Mouse (Mus musculus): ENCODE measurements at regions not wholly inside any gene's neighbourhood (a gene's known extent, or its start where the extent isn't known, plus 50 kb on each side); places are given as distances from the start of the nearest gene placed in this dataset.

DNA sequence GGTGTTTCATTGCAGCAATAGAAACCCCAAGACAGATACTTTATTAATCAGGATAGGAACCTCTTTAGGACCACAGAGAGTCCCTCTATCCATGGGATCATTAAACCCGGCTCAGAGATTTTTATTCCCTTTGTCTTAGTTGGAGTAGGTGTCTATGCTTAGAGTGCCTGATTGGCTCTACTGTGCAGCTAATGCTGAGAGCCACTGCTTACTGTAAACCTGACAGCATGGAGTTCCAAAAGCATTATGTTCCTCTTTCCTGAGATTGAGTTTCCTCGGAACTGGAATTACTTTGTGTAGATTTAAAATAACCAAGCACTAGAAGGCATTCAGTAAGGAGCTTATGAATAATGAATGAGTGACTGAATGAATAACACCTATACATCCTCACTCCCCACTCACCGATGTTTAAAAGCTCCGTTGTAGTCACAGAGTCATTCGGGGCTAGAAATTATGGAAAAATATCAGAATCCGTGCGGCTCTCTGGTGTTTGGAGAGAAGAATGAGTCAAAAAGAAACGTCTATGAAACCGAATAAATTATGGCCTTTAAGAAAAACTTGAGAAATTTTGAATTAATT lies 200.8 kb downstream of the Gm5426 start:
- H3K27me3 ChIP-seq (ENCODE audit: insufficient read depth, low read length), result no peaks in the 10 kb centered on the region
- H3K36me3 ChIP-seq (replicated peaks), result no peaks in the 10 kb centered on the region
- peaks cover 40% of the 10 kb centered on the region for H3K9me3 ChIP-seq (replicated peaks)
- TF ChIP-seq GATA1 (IDR thresholded peaks at IDR 0.05; ENCODE audit: borderline replicate concordance, low read length), result no peak
- TF ChIP-seq POLR2AphosphoS5 (IDR thresholded peaks at IDR 0.05; ENCODE audit: insufficient replicate concordance, low read depth, low read length), result no peak
- TF ChIP-seq CTCF (IDR thresholded peaks at IDR 0.05; ENCODE audit: low read depth, low read length), result no peak
- TF ChIP-seq TAL1 (conservative IDR thresholded peaks at IDR 0.05; ENCODE audit: low read depth, low read length), result no peak
- TF ChIP-seq GATA2 (IDR thresholded peaks at IDR 0.05; ENCODE audit: borderline replicate concordance, low read depth, low read length), result no peak
- no peaks in the 10 kb centered on the region for H3K4me1 ChIP-seq (ENCODE audit: insufficient read depth, low read depth, low read length)
- H3K4me3 ChIP-seq (ENCODE audit: low read depth, low read length), result no peak overlapping the region
- no peak for DNase-seq (ENCODE audit: low spot score)
- ATAC-seq (ENCODE audit: extremely low read depth, insufficient number of reproducible peaks, low FRiP score, poor library complexity, severe bottlenecking), result no peak

DNA sequence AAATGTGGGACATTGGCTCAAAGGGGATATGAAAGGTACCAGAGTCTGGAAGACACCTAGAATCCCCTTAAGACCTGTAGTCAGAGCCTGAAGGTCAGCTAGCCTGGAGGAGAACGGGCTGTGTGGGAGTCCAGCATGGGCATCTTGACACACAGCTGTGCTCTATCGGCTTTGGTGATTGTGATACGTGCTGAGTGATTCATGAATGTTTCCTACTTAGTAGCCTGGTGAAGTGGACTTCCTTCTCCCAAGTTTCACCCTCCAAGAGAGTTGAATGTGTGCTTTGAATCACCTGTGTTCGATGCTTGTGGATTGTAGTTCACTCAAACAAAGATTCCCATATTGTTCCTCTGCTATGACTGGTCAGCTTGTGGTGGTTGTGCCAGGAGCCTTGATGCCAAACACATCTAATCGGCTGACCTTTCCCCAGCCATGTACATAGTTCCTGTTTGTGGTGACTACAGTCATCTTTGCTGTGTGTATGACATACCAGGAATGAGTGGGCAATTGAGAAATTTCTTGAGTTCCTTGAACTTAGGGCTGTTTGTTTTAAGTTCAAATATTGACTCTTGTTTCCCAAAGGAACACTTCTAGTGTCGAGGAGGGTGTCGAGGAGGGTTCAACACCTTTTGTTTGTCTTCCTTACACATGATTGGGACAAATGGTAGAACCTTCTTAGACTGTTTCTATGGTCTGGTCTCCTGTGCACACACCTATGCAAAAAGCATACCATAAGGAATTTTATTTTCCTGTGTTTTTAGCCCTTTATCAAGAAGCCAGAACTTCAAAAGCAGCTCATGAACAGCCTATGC lies 201.6 kb downstream of the Gm5426 start:
- Histone ChIP-seq H3K4me1 (ENCODE audit: insufficient read depth, low read depth, low read length) (no peaks in the 10 kb centered on the region), H3K36me3 (replicated peaks) (no peaks in the 10 kb centered on the region), H3K4me3 (ENCODE audit: low read depth, low read length) (no peak overlapping the region), H3K27me3 (ENCODE audit: insufficient read depth, low read length) (no peaks in the 10 kb centered on the region), H3K9me3 (replicated peaks) (peaks cover 32% of the 10 kb centered on the region)
- ATAC-seq (ENCODE audit: extremely low read depth, insufficient number of reproducible peaks, low FRiP score, poor library complexity, severe bottlenecking), result no peak
- TF ChIP-seq CTCF (IDR thresholded peaks at IDR 0.05; ENCODE audit: low read depth, low read length), result no peak
- TF ChIP-seq GATA1 (IDR thresholded peaks at IDR 0.05; ENCODE audit: borderline replicate concordance, low read length), result no peak
- no peak for TF ChIP-seq GATA2 (IDR thresholded peaks at IDR 0.05; ENCODE audit: borderline replicate concordance, low read depth, low read length)
- TF ChIP-seq TAL1 (conservative IDR thresholded peaks at IDR 0.05; ENCODE audit: low read depth, low read length), result no peak
- TF ChIP-seq POLR2AphosphoS5 (IDR thresholded peaks at IDR 0.05; ENCODE audit: insufficient replicate concordance, low read depth, low read length), result no peak
- DNase-seq (ENCODE audit: low spot score), result no peak

DNA sequence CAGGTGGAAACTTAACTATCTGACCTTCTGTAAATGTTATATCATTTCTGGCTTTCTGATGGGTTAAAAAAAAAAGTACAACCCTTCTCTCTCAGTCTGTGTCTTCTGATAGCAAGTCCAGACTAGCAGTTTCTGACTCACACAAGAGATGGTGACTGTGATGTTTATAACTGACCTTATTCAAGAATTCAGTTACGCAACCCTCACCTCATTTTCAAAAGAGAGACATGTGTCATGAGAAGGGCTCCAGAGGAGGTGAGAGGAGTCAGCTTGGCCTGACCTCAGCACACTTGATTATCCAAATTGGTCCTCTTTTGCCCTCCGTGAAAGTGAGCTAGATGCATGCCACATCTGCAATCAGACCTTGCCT lies 202.2 kb downstream of the Gm5426 start:
- Histone ChIP-seq H3K36me3 (replicated peaks) (no peaks in the 10 kb centered on the region), H3K27me3 (ENCODE audit: insufficient read depth, low read length) (no peaks in the 10 kb centered on the region), H3K4me1 (ENCODE audit: insufficient read depth, low read depth, low read length) (no peaks in the 10 kb centered on the region), H3K4me3 (ENCODE audit: low read depth, low read length) (no peak overlapping the region), H3K9me3 (replicated peaks) (peaks cover 29% of the 10 kb centered on the region)
- DNase-seq (ENCODE audit: low spot score), result no peak
- no peak for ATAC-seq (ENCODE audit: extremely low read depth, insufficient number of reproducible peaks, low FRiP score, poor library complexity, severe bottlenecking)
- TF ChIP-seq GATA1 (IDR thresholded peaks at IDR 0.05; ENCODE audit: borderline replicate concordance, low read length), result no peak
- no peak for TF ChIP-seq CTCF (IDR thresholded peaks at IDR 0.05; ENCODE audit: low read depth, low read length)
- TF ChIP-seq TAL1 (conservative IDR thresholded peaks at IDR 0.05; ENCODE audit: low read depth, low read length), result no peak
- no peak for TF ChIP-seq GATA2 (IDR thresholded peaks at IDR 0.05; ENCODE audit: borderline replicate concordance, low read depth, low read length)
- no peak for TF ChIP-seq POLR2AphosphoS5 (IDR thresholded peaks at IDR 0.05; ENCODE audit: insufficient replicate concordance, low read depth, low read length)

DNA sequence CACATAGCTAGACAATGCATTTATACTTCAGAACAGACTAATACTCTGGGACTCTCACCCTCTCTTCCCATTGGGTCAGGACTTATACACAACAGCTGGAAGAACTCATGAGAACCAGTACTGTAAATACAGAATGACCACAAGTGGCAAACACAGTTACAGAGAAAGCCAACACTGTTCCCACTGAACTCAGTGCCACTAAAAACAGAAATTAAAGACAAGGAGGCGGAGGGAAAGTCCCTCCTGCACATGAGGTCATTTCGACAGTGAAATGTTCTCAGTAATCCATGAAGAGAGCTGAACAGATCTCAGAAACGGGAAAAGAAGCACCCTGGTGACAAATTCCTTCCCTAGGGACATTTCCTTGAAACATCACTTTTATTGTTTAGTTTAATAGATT lies 206.1 kb downstream of the Gm5426 start:
- H3K4me1 ChIP-seq (ENCODE audit: insufficient read depth, low read depth, low read length), result no peaks in the 10 kb centered on the region
- TF ChIP-seq GATA2 (IDR thresholded peaks at IDR 0.05; ENCODE audit: borderline replicate concordance, low read depth, low read length) (no peak), TAL1 (conservative IDR thresholded peaks at IDR 0.05; ENCODE audit: low read depth, low read length) (no peak), POLR2AphosphoS5 (IDR thresholded peaks at IDR 0.05; ENCODE audit: insufficient replicate concordance, low read depth, low read length) (no peak)
- no peak overlapping the region for H3K4me3 ChIP-seq (ENCODE audit: low read depth, low read length)
- peaks cover 29% of the 10 kb centered on the region for H3K9me3 ChIP-seq (replicated peaks)
- DNase-seq (ENCODE audit: low spot score), result no peak
- no peaks in the 10 kb centered on the region for H3K27me3 ChIP-seq (ENCODE audit: insufficient read depth, low read length)
- no peaks in the 10 kb centered on the region for H3K36me3 ChIP-seq (replicated peaks)
- ATAC-seq (ENCODE audit: extremely low read depth, insufficient number of reproducible peaks, low FRiP score, poor library complexity, severe bottlenecking), result no peak

DNA sequence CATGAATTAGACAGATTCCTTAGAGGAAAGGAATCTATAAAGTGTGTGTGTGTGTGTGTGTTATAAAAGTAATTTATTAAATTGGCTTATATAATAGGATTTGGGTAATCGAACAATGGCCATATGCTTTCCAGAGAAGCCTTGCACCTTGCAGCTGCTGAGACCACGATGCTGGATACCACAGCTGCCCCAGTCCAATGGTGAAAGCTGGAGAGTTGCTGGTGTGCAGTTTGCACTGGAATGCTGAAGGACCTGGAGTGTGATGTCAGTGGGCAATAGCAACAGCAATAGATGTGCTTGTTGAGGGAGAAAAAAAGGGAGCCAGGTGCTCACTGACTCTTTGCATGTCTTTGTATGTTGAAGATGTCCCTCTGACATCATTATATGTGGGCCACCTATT lies 207.3 kb downstream of the Gm5426 start:
- Histone ChIP-seq H3K36me3 (replicated peaks) (no peaks in the 10 kb centered on the region), H3K27me3 (ENCODE audit: insufficient read depth, low read length) (no peaks in the 10 kb centered on the region), H3K9me3 (replicated peaks) (peaks cover 24% of the 10 kb centered on the region), H3K4me1 (ENCODE audit: insufficient read depth, low read depth, low read length) (no peaks in the 10 kb centered on the region), H3K4me3 (ENCODE audit: low read depth, low read length) (no peak overlapping the region)
- ATAC-seq (ENCODE audit: extremely low read depth, insufficient number of reproducible peaks, low FRiP score, poor library complexity, severe bottlenecking) (no peak; the same call in 1 of the 2 replicates), DNase-seq (ENCODE audit: low spot score) (no peak)
- TF ChIP-seq TAL1 (conservative IDR thresholded peaks at IDR 0.05; ENCODE audit: low read depth, low read length) (no peak), GATA1 (IDR thresholded peaks at IDR 0.05; ENCODE audit: borderline replicate concordance, low read length) (no peak), GATA2 (IDR thresholded peaks at IDR 0.05; ENCODE audit: borderline replicate concordance, low read depth, low read length) (no peak), CTCF (IDR thresholded peaks at IDR 0.05; ENCODE audit: low read depth, low read length) (no peak)

DNA sequence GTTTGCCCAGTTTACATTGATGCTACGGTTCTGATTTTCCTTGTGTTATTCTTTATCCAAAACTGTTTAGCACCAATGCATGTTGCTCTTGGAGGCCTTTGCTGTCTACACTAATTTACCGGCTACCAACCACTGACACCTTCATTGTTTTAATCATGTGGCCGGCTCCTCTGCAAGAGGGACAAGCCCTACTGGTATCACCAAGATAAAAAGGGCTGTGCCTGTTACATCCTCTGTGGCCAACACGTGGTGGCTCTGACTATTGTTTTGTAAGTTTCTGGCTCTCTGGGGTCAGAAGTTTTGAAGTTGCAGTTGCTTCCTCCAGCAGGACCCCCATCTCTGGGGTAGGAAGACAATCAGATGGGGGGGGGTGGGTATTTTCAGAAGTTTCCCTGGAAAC lies 214.3 kb downstream of the Gm5426 start:
- Histone ChIP-seq H3K36me3 (replicated peaks) (no peaks in the 10 kb centered on the region), H3K4me3 (ENCODE audit: low read depth, low read length) (no peak overlapping the region), H3K9me3 (replicated peaks) (peaks cover 11% of the 10 kb centered on the region), H3K27me3 (ENCODE audit: insufficient read depth, low read length) (no peaks in the 10 kb centered on the region), H3K4me1 (ENCODE audit: insufficient read depth, low read depth, low read length) (no peaks in the 10 kb centered on the region)
- TF ChIP-seq GATA1 (IDR thresholded peaks at IDR 0.05; ENCODE audit: borderline replicate concordance, low read length), result no peak
- no peak for TF ChIP-seq TAL1 (conservative IDR thresholded peaks at IDR 0.05; ENCODE audit: low read depth, low read length)
- no peak for TF ChIP-seq GATA2 (IDR thresholded peaks at IDR 0.05; ENCODE audit: borderline replicate concordance, low read depth, low read length)
- no peak for TF ChIP-seq CTCF (IDR thresholded peaks at IDR 0.05; ENCODE audit: low read depth, low read length)
- TF ChIP-seq POLR2AphosphoS5 (IDR thresholded peaks at IDR 0.05; ENCODE audit: insufficient replicate concordance, low read depth, low read length), result no peak
- no peak for DNase-seq (ENCODE audit: low spot score)
- no peak for ATAC-seq (ENCODE audit: extremely low read depth, insufficient number of reproducible peaks, low FRiP score, poor library complexity, severe bottlenecking)
